Mouse (Mus musculus) heart, embryonic 12.5 days (tissue): ENCODE data around the gene Ppp1r27. TPM values are rescaled to one million over a fixed set of nuclear protein-coding genes. Genes with fewer than 3 reads are reported as not detected.

Source experiments
- polyA plus RNA-seq: library from polyadenylated mRNA; unstranded; fragments of >200 nt; fragmentation: Nextera tagmentation; extraction: Ambion mirVana; gene quantifications from 2 replicates; pipeline ENCODE4 v1.2.1, GENCODE M21; 2016

Ppp1r27 gene
- polyA plus RNA-seq, 1 experiment from 2014 or later, result not detected

Other genes starting within 250 kb of the Ppp1r27 start
- gene Actg1, start 202.6 kb downstream of the Ppp1r27 start, polyA plus RNA-seq, result 1,404 and 1,426 TPM in 2 replicates
- 0.17 and 0.63 TPM in 2 replicates for gene Fscn2, start 189.6 kb downstream of the Ppp1r27 start, polyA plus RNA-seq
- 32.0 and 32.3 TPM in 2 replicates for gene Faap100, start 172.4 kb downstream of the Ppp1r27 start, polyA plus RNA-seq
- gene Nploc4, start 113.4 kb downstream of the Ppp1r27 start, polyA plus RNA-seq, result 43.2 and 45.2 TPM in 2 replicates
- not detected in 2 replicates for gene Tspan10, start 108.5 kb downstream of the Ppp1r27 start, polyA plus RNA-seq
- 0.10 and 0.13 TPM in 2 replicates for gene Pde6g, start 97.6 kb downstream of the Ppp1r27 start, polyA plus RNA-seq
- gene Oxld1, start 93.1 kb downstream of the Ppp1r27 start, polyA plus RNA-seq, result 14.9 and 15.2 TPM in 2 replicates
- 24.1 and 24.7 TPM in 2 replicates for gene Ccdc137, start 93.0 kb downstream of the Ppp1r27 start, polyA plus RNA-seq
- gene Arl16, start 83.5 kb downstream of the Ppp1r27 start, polyA plus RNA-seq, result 35.9 and 41.6 TPM in 2 replicates
- gene Mrpl12, start 66.5 kb downstream of the Ppp1r27 start, polyA plus RNA-seq, result 208 and 219 TPM in 2 replicates
- gene Slc25a10, start 59.3 kb downstream of the Ppp1r27 start, polyA plus RNA-seq, result 44.2 and 46.2 TPM in 2 replicates
- 1.2 and 1.4 TPM in 2 replicates for gene Gcgr, start 20.4 kb downstream of the Ppp1r27 start, polyA plus RNA-seq
- gene Mcrip1, start 1.4 kb downstream of the Ppp1r27 start, polyA plus RNA-seq, result 126 and 130 TPM in 2 replicates
- 478 and 480 TPM in 2 replicates for gene P4hb, start 22.1 kb upstream of the Ppp1r27 start, polyA plus RNA-seq
- gene Arhgdia, start 30.5 kb upstream of the Ppp1r27 start, polyA plus RNA-seq, result 422 and 442 TPM in 2 replicates
- 356 and 361 TPM in 2 replicates for gene Alyref, start 47.2 kb upstream of the Ppp1r27 start, polyA plus RNA-seq
- gene Anapc11, start 47.3 kb upstream of the Ppp1r27 start, polyA plus RNA-seq, result 174 and 175 TPM in 2 replicates
- 13.6 and 20.3 TPM in 2 replicates for gene Npb, start 57.3 kb upstream of the Ppp1r27 start, polyA plus RNA-seq
- gene Pcyt2, start 66.8 kb upstream of the Ppp1r27 start, polyA plus RNA-seq, result 82.1 and 82.9 TPM in 2 replicates
- gene Sirt7, start 74.1 kb upstream of the Ppp1r27 start, polyA plus RNA-seq, result 20.1 and 20.4 TPM in 2 replicates
- 27.9 and 31.5 TPM in 2 replicates for gene Mafg, start 82.5 kb upstream of the Ppp1r27 start, polyA plus RNA-seq
- 23.1 and 23.9 TPM in 2 replicates for gene Pycr1, start 92.6 kb upstream of the Ppp1r27 start, polyA plus RNA-seq
- 9.8 and 10.9 TPM in 2 replicates for gene Myadml2, start 97.0 kb upstream of the Ppp1r27 start, polyA plus RNA-seq
- 4.7 and 5.2 TPM in 2 replicates for gene Notum, start 110.0 kb upstream of the Ppp1r27 start, polyA plus RNA-seq
- 103 and 114 TPM in 2 replicates for gene Aspscr1, start 121.8 kb upstream of the Ppp1r27 start, polyA plus RNA-seq
- gene Cenpx, start 162.6 kb upstream of the Ppp1r27 start, polyA plus RNA-seq, result 117 and 119 TPM in 2 replicates
- 35.2 and 37.0 TPM in 2 replicates for gene Lrrc45, start 162.8 kb upstream of the Ppp1r27 start, polyA plus RNA-seq
- gene Rac3, start 170.3 kb upstream of the Ppp1r27 start, polyA plus RNA-seq, result 7.6 and 8.4 TPM in 2 replicates
- gene Dcxr, start 176.1 kb upstream of the Ppp1r27 start, polyA plus RNA-seq, result 4.3 and 5.4 TPM in 2 replicates
- gene Cbr2, start 181.0 kb upstream of the Ppp1r27 start, polyA plus RNA-seq, result 1.1 and 1.9 TPM in 2 replicates
- gene Hmga1b, start 211.7 kb upstream of the Ppp1r27 start, polyA plus RNA-seq, result 3.5 and 5.3 TPM in 2 replicates
- 23.2 and 24.9 TPM in 2 replicates for gene Rfng, start 233.1 kb upstream of the Ppp1r27 start, polyA plus RNA-seq
- 139 and 140 TPM in 2 replicates for gene Gps1, start 233.1 kb upstream of the Ppp1r27 start, polyA plus RNA-seq
- 48.0 and 48.3 TPM in 2 replicates for gene Dus1l, start 245.3 kb upstream of the Ppp1r27 start, polyA plus RNA-seq